Mouse (Mus musculus) MEL (cell line): ENCODE measurements around the gene Ffar1.
A peak's percentile ranks its signal among the peaks of the same experiment; 100 is the strongest.

ENCODE experiments used
- CTCF ChIP-seq, 3 experiments: IDR thresholded peaks in 2 of 3; conservative IDR thresholded peaks in 1 of 3; 2 replicates each; pipeline ENCODE4 v1.5.1; 2011 to 2012; ENCODE audit warnings: low read length in 3 of 3, low read depth in 2 of 3, mild to moderate bottlenecking in 2 of 3, improper control_type of control experiment in 1 of 3, inconsistent platforms in 1 of 3, mixed read lengths in 1 of 3, moderate library complexity in 1 of 3; ENCODE audit not compliant: control insufficient read depth in 1 of 3, insufficient read depth in 1 of 3, poor library complexity in 1 of 3, severe bottlenecking in 1 of 3
- EP300 ChIP-seq, 2 experiments: IDR thresholded peaks; 2 replicates each; pipeline ENCODE4 v1.6.1; 2011; ENCODE audit warnings: improper control_type of control experiment in 2 of 2, low read length in 2 of 2, low read depth in 1 of 2, mild to moderate bottlenecking in 1 of 2
- GATA1 ChIP-seq: IDR thresholded peaks from 2 replicates; pipeline ENCODE4 v1.6.1; 2011; ENCODE audit warnings: low read depth, low read length, improper control_type of control experiment
- MYC ChIP-seq: IDR thresholded peaks from 2 replicates; pipeline ENCODE4 v1.6.1; 2011; ENCODE audit warnings: low read depth, mild to moderate bottlenecking, low read length, improper control_type of control experiment, moderate library complexity
- POLR2A ChIP-seq, 2 experiments: IDR thresholded peaks; 2 replicates each; pipeline ENCODE4 v1.6.1; 2011 to 2012; ENCODE audit warnings: low read length in 2 of 2, mild to moderate bottlenecking in 2 of 2, control low read depth in 1 of 2, improper control_type of control experiment in 1 of 2, low read depth in 1 of 2, moderate library complexity in 1 of 2; ENCODE audit not compliant: control insufficient read depth in 1 of 2, insufficient read depth in 1 of 2, poor library complexity in 1 of 2
- ZNF384 ChIP-seq: IDR thresholded peaks from 2 replicates; pipeline ENCODE4 v1.6.1; 2012; ENCODE audit warnings: low read depth, mild to moderate bottlenecking, inconsistent platforms, low read length, improper control_type of control experiment

DNA sequence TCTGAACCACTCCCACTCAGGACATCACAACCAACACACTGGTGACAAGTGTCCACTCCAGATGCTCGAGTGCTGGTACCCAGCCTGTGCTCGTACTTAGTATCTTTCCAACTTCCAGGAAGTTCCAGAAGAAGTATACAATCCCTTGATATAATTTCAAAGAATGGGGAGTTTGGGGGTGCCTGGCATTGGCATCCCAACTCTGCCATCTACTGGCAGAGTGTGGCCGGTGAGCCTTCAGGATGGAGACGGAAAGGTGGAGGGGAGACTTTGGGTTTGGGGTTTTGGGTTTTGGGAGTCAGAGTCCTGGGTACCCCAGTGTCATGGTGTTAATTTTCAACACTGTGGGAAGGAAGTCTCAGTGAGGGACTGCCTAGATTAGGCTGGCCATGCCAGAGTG, 42.7 kb upstream of the Ffar1 start:
- TF ChIP-seq CTCF (IDR thresholded peaks at IDR 0.05 in 2 of 3, conservative IDR thresholded peaks at IDR 0.05 in 1 of 3; ENCODE audit: control insufficient read depth in 1 of 3, insufficient read depth in 1 of 3, low read depth in 2 of 3, low read length in 3 of 3, poor library complexity in 1 of 3, severe bottlenecking in 1 of 3) (peak; percentile 19 to 60 (median 55)), POLR2A (IDR thresholded peaks at IDR 0.05; ENCODE audit: control insufficient read depth in 1 of 2, insufficient read depth in 1 of 2, low read depth in 1 of 2, low read length in 2 of 2, poor library complexity in 1 of 2) (no peak), GATA1 (no peak), ZNF384 (no peak), MYC (no peak), EP300 (IDR thresholded peaks at IDR 0.05; ENCODE audit: low read depth in 1 of 2, low read length in 2 of 2) (no peak)
